Mouse (Mus musculus): Measurements from ENCODE around the gene Kcnk7. TPM values are rescaled to one million over a fixed set of nuclear protein-coding genes. Genes with fewer than 3 reads are reported as not detected.

The Kcnk7 gene
- polyA plus RNA-seq, 1 experiment, result not detected

GRCm38 (mm10) chr19:5725029-5725707 lies 21.0 kb downstream of the Kcnk7 start:
- H3K27ac ChIP-seq (ENCODE audit: control insufficient read depth, insufficient read depth, low read depth, low read length, poor library complexity), result peak overlapping the region; percentile 97
- peak overlapping the region; percentile 88 for H3K4me3 ChIP-seq (replicated peaks; ENCODE audit: control insufficient read depth, low read depth, low read length)
- peaks cover 10% of the 10 kb centered on the region for H3K4me1 ChIP-seq (ENCODE audit: control insufficient read depth, insufficient read depth, low read length)
- TF ChIP-seq POLR2A (IDR thresholded peaks at IDR 0.05; ENCODE audit: borderline replicate concordance, control insufficient read depth, low read depth, low read length) (0 out of 2 replicates have a peak, but pooled peaks have one; percentile 19), CTCF (IDR thresholded peaks at IDR 0.05; ENCODE audit: control insufficient read depth, insufficient read depth, low read length) (no peak)
- WGBS, result 5% methylated on average over 12 of the region's 12 CpGs

- under 1% methylated on average over 49 of the region's 49 CpGs for WGBS
- Histone ChIP-seq H3K4me1 (ENCODE audit: control insufficient read depth, insufficient read depth, low read length) (peaks cover 10% of the 10 kb centered on the region), H3K27ac (ENCODE audit: control insufficient read depth, insufficient read depth, low read depth, low read length, poor library complexity) (peak within 1 kb of the TSS; percentile 97), H3K4me3 (replicated peaks; ENCODE audit: control insufficient read depth, low read depth, low read length) (peak within 1 kb of the TSS; percentile 88)
- TF ChIP-seq CTCF (IDR thresholded peaks at IDR 0.05; ENCODE audit: control insufficient read depth, insufficient read depth, low read length), result no peak
- TF ChIP-seq POLR2A (IDR thresholded peaks at IDR 0.05; ENCODE audit: borderline replicate concordance, control insufficient read depth, low read depth, low read length), result peak; percentile 93; the same call in 1 of the 2 replicates
These were observed 21.8 kb downstream of the Kcnk7 start, which contains the start of gene Ehbp1l1 for GRCm38 (mm10) chr19:5725767-5726515. Gene Ehbp1l1, minus strand, starts transcription at chr19:5726317.

- H3K4me1 ChIP-seq (ENCODE audit: control insufficient read depth, insufficient read depth, low read length), result peaks cover 14% of the 10 kb centered on the region
- TF ChIP-seq POLR2A (IDR thresholded peaks at IDR 0.05; ENCODE audit: borderline replicate concordance, control insufficient read depth, low read depth, low read length) (peak; percentile 32; the same call in 1 of the 2 replicates), CTCF (IDR thresholded peaks at IDR 0.05; ENCODE audit: control insufficient read depth, insufficient read depth, low read length) (no peak)
- H3K27ac ChIP-seq (ENCODE audit: control insufficient read depth, insufficient read depth, low read depth, low read length, poor library complexity), result peak overlapping the region; percentile 97
- 18% methylated on average over 15 of the region's 15 CpGs for WGBS
- peak overlapping the region; percentile 83 for H3K4me3 ChIP-seq (replicated peaks; ENCODE audit: control insufficient read depth, low read depth, low read length)
These were observed 22.9 kb downstream of the Kcnk7 start for GRCm38 (mm10) chr19:5726961-5727578.

GRCm38 (mm10) chr19:5727701-5728100 lies 23.5 kb downstream of the Kcnk7 start:
- Histone ChIP-seq H3K4me1 (ENCODE audit: control insufficient read depth, insufficient read depth, low read length) (peaks cover 14% of the 10 kb centered on the region), H3K4me3 (replicated peaks; ENCODE audit: control insufficient read depth, low read depth, low read length) (peak overlapping the region; percentile 83), H3K27ac (ENCODE audit: control insufficient read depth, insufficient read depth, low read depth, low read length, poor library complexity) (peak overlapping the region; percentile 97)
- WGBS, result under 1% methylated on average over 14 of the region's 14 CpGs
- TF ChIP-seq POLR2A (IDR thresholded peaks at IDR 0.05; ENCODE audit: borderline replicate concordance, control insufficient read depth, low read depth, low read length), result no peak
- peak; percentile 100 for TF ChIP-seq CTCF (IDR thresholded peaks at IDR 0.05; ENCODE audit: control insufficient read depth, insufficient read depth, low read length)

GRCm38 (mm10) chr19:5728631-5729443 lies 24.7 kb downstream of the Kcnk7 start:
- Histone ChIP-seq H3K27ac (ENCODE audit: control insufficient read depth, insufficient read depth, low read depth, low read length, poor library complexity) (peak overlapping the region; percentile 82), H3K4me1 (ENCODE audit: control insufficient read depth, insufficient read depth, low read length) (peaks cover 13% of the 10 kb centered on the region), H3K4me3 (replicated peaks; ENCODE audit: control insufficient read depth, low read depth, low read length) (peak overlapping the region; percentile 83)
- WGBS, result 8% methylated on average over 37 of the region's 37 CpGs
- TF ChIP-seq CTCF (IDR thresholded peaks at IDR 0.05; ENCODE audit: control insufficient read depth, insufficient read depth, low read length), result no peak
- peak; percentile 19; the same call in 1 of the 2 replicates for TF ChIP-seq POLR2A (IDR thresholded peaks at IDR 0.05; ENCODE audit: borderline replicate concordance, control insufficient read depth, low read depth, low read length)

- Histone ChIP-seq H3K27ac (ENCODE audit: control insufficient read depth, insufficient read depth, low read depth, low read length, poor library complexity) (peak within 1 kb of the TSS; percentile 82), H3K4me3 (replicated peaks; ENCODE audit: control insufficient read depth, low read depth, low read length) (peak within 1 kb of the TSS; percentile 83), H3K4me1 (ENCODE audit: control insufficient read depth, insufficient read depth, low read length) (peaks cover 9% of the 10 kb centered on the region)
- WGBS, result under 1% methylated on average over 37 of the region's 37 CpGs
- TF ChIP-seq POLR2A (IDR thresholded peaks at IDR 0.05; ENCODE audit: borderline replicate concordance, control insufficient read depth, low read depth, low read length) (peak; percentile 91), CTCF (IDR thresholded peaks at IDR 0.05; ENCODE audit: control insufficient read depth, insufficient read depth, low read length) (no peak)
These were observed 25.3 kb downstream of the Kcnk7 start, which contains the start of gene Fam89b for GRCm38 (mm10) chr19:5729444-5729815. Gene Fam89b, minus strand, starts transcription at chr19:5729653.

- H3K27ac ChIP-seq (ENCODE audit: control insufficient read depth, insufficient read depth, low read depth, low read length, poor library complexity), result no peak overlapping the region
- H3K4me3 ChIP-seq (replicated peaks; ENCODE audit: control insufficient read depth, low read depth, low read length), result peak overlapping the region; percentile 77
- H3K4me1 ChIP-seq (ENCODE audit: control insufficient read depth, insufficient read depth, low read length), result peaks cover 9% of the 10 kb centered on the region
- 81% methylated on average over 29 of the region's 29 CpGs for WGBS
- TF ChIP-seq CTCF (IDR thresholded peaks at IDR 0.05; ENCODE audit: control insufficient read depth, insufficient read depth, low read length) (no peak), POLR2A (IDR thresholded peaks at IDR 0.05; ENCODE audit: borderline replicate concordance, control insufficient read depth, low read depth, low read length) (no peak; the same call in 1 of the 2 replicates)
These were observed 26.4 kb downstream of the Kcnk7 start for GRCm38 (mm10) chr19:5730314-5731186.

All from bone marrow, adult 2 months (tissue).